Mouse (Mus musculus) monocyte, adult 5-6 weeks (primary cell): Measurements from ENCODE around the gene Gm3259. TPM values are rescaled to one million over a fixed set of nuclear protein-coding genes. Genes with fewer than 3 reads are reported as not detected.
"Not testable (repeated sequence)": the region's sequence is repeated elsewhere in the genome, so short reads cannot be mapped to it uniquely, and the experiment has no call there.

Source experiments
- ATAC-seq: fragments of 153-309, 156-312 bp; replicated peaks from 2 replicates; pipeline ENCODE4 v1.8.0; 2017; ENCODE audit warnings: mild to moderate bottlenecking; ENCODE audit not compliant: low TSS enrichment, insufficient number of reproducible peaks, severe bottlenecking, poor library complexity, low FRiP score
- total RNA-seq: library from RNA; stranded (forward); fragments of 200-1000, 200-491, 200-594 nt; gene quantifications from 3 replicates; pipeline ENCODE4 v1.2.3, GENCODE M21; 2017

Gene Gm3259
- not detected in 3 replicates for total RNA-seq

GRCm38 (mm10) chr5:95305611-95306010 is at the start of gene Gm3259:
Gene Gm3259, plus strand, starts transcription at chr5:95305911.
- not testable (repeated sequence) for ATAC-seq

GRCm38 (mm10) chr5:95272668-95273067 is 33.0 kb upstream of the Gm3259 start, which contains the start of gene Gm10424:
Gene Gm10424, minus strand, starts transcription at chr5:95272768.
- ATAC-seq = not testable (repeated sequence)

Other genes with a start within 250 kb of the Gm3259 start
- gene Gm7942, start 199.0 kb upstream of the Gm3259 start, total RNA-seq = not detected in 3 replicates
- not detected in 3 replicates for gene Gm16513, start 123.3 kb upstream of the Gm3259 start, total RNA-seq
- gene Gm10424, start 33.1 kb upstream of the Gm3259 start, total RNA-seq = not detected in 3 replicates
- gene D5Ertd577e, start 150.9 kb downstream of the Gm3259 start, total RNA-seq = not detected in 3 replicates
- gene Gm3286, start 204.8 kb downstream of the Gm3259 start, total RNA-seq = not detected in 3 replicates